Mouse (Mus musculus): ENCODE measurements around the gene Htr3a.

DNA sequence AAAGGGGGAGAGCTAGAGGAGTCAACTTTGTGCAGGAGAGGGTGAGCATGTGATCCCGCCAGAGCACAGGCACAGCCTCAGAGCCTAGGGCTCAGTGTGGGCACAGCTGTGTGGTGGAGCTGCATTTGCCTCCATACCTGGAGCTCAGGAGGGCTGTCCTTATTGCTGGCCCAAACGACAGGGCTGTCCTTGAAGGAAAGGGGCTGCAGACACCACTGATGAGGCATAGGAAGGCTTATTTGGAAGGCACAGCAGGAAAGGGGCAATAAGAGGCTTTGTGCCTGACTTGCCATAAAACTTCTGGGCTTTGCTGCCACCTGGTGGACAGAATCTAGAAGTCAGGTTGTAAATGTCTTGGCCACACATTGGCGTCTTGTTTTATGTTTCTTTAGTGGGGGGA lies 16.9 kb downstream of the Htr3a start:
- TF ChIP-seq MYOG (IDR thresholded peaks at IDR 0.05; ENCODE audit: control insufficient read depth in 1 of 3, insufficient read depth in 1 of 3, insufficient read length in 2 of 3, low read depth in 2 of 3) (no peak), POLR2A (IDR thresholded peaks at IDR 0.05; ENCODE audit: insufficient read length, low read depth) (no peak), MAX (IDR thresholded peaks at IDR 0.05; ENCODE audit: low read depth) (no peak)

All from myocyte (in vitro differentiated cells).